ENCODE assay signal across 8 mouse cellular contexts in the genomic region with DNA sequence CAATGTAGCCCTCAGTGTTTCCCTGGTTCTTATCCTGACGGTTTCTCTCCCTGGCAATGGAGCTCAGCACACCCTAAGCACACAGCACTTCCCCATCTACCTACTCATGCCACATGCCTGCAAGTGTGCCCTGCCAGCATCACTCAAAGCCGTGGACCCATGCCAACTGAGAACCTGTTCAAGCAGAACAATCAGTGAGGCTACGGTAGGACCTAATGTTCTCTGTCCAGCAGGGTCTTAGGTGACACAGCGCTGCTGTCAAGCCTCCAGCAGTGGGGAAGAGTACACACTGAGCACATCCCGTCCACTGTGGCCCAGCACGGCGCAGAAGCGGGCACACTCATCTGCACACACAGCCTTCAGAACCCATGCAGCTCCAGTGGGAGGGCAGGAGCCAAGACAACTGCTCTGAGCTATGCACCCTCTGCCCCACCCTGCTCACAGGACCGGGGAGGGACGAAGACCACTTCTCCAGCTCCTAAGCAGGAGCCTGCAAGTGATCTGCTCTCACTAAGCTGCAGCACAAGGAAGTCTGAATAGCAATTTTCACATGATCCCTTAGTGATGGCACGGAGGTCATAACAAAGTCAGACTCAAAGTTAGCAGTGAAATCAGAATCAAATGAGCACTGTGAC. TPM values are rescaled to one million over a fixed set of nuclear protein-coding genes. Genes with fewer than 3 reads are reported as not detected.
DNase-seq lines count a peak whose midpoint lies in the region; ATAC-seq and TF ChIP-seq lines count a peak whose summit lies in the region.

No protein-coding gene starts in this region.

- H3K4me3 ChIP-seq in heart, embryonic 11.5 days (ENCODE audit: low read depth, low read length): no peak overlapping the region
- no peak overlapping the region for H3K4me3 ChIP-seq in layer of hippocampus, adult 2 months
- no peak overlapping the region for H3K4me3 ChIP-seq in intestine, postnatal 0 days (ENCODE audit: low read depth, low read length)
- H3K4me3 ChIP-seq in midbrain, embryonic 10.5 days: no peak overlapping the region

- no peak for TF ChIP-seq CTCF in layer of hippocampus, adult 2 months (conservative IDR thresholded peaks at IDR 0.05)
- no peak for TF ChIP-seq CTCF in intestine, postnatal 0 days (IDR thresholded peaks at IDR 0.05; ENCODE audit: low read depth)

- DNase-seq in heart, adult 18-20 months: peak; percentile 68 to 77
- peak; percentile 84 for DNase-seq in brain, adult 2 months (ENCODE audit: low read depth, low spot score)
- peak; percentile 13 to 37 for DNase-seq in layer of hippocampus, adult 2 months (ENCODE audit: low spot score in 2 of 2)
- DNase-seq in midbrain, embryonic 10.5 days (ENCODE audit: low spot score): no peak

- no peaks in the 10 kb centered on the region for H3K27me3 ChIP-seq in heart, embryonic 11.5 days (ENCODE audit: control insufficient read depth, insufficient read depth, low read length)
- no peaks in the 10 kb centered on the region for H3K27me3 ChIP-seq in intestine, postnatal 0 days (replicated peaks; ENCODE audit: control insufficient read depth, insufficient read depth, low read length)
- no peaks in the 10 kb centered on the region for H3K27me3 ChIP-seq in midbrain, embryonic 10.5 days (ENCODE audit: low read depth, poor library complexity, severe bottlenecking)

- WGBS in heart, embryonic 11.5 days (ENCODE audit: insufficient replicate concordance): 90% methylated on average over 11 of the region's 11 CpGs
- WGBS in intestine, postnatal 0 days: 92% methylated on average over 11 of the region's 11 CpGs
- 93% methylated on average over 11 of the region's 11 CpGs for WGBS in midbrain, embryonic 10.5 days

- peaks cover 36% of the 10 kb centered on the region for H3K36me3 ChIP-seq in heart, embryonic 11.5 days (ENCODE audit: control insufficient read depth, insufficient read depth, low read length)
- peaks cover 87% of the 10 kb centered on the region for H3K36me3 ChIP-seq in intestine, postnatal 0 days (ENCODE audit: control insufficient read depth, insufficient read depth)
- H3K36me3 ChIP-seq in midbrain, embryonic 10.5 days: peaks cover 89% of the 10 kb centered on the region

- H3K27ac ChIP-seq in heart, embryonic 11.5 days (ENCODE audit: low read depth, low read length): no peak overlapping the region
- H3K27ac ChIP-seq in layer of hippocampus, adult 2 months: peak overlapping the region; percentile 32
- H3K27ac ChIP-seq in intestine, postnatal 0 days (ENCODE audit: low read depth, low read length): no peak overlapping the region
- no peak overlapping the region for H3K27ac ChIP-seq in midbrain, embryonic 10.5 days (replicated peaks)

- no peak overlapping the region for H3K9ac ChIP-seq in heart, embryonic 11.5 days (ENCODE audit: low read depth, low read length)
- no peak overlapping the region for H3K9ac ChIP-seq in intestine, postnatal 0 days (ENCODE audit: low read depth, low read length)

- H3K4me2 ChIP-seq in heart, embryonic 11.5 days: no peak overlapping the region
- H3K4me2 ChIP-seq in intestine, postnatal 0 days (replicated peaks; ENCODE audit: low read depth): no peak overlapping the region

- no peaks in the 10 kb centered on the region for H3K9me3 ChIP-seq in heart, embryonic 11.5 days (replicated peaks; ENCODE audit: control insufficient read depth, low read length)
- H3K9me3 ChIP-seq in intestine, postnatal 0 days (ENCODE audit: control insufficient read depth): no peaks in the 10 kb centered on the region
- H3K9me3 ChIP-seq in midbrain, embryonic 10.5 days (replicated peaks): no peaks in the 10 kb centered on the region

- ATAC-seq in heart, embryonic 11.5 days (replicated peaks; ENCODE audit: insufficient number of reproducible peaks, low FRiP score, low TSS enrichment): no peak
- ATAC-seq in granulocyte monocyte progenitor cell, adult 5-6 weeks (replicated peaks; ENCODE audit: poor library complexity, severe bottlenecking): peak; percentile 20; the same call in 1 of the 2 replicates
- no peak for ATAC-seq in intestine, postnatal 0 days
- no peak for ATAC-seq in erythroblast, adult 5-6 weeks (replicated peaks; ENCODE audit: low FRiP score, poor library complexity, severe bottlenecking)

- no peaks in the 10 kb centered on the region for H3K4me1 ChIP-seq in heart, embryonic 11.5 days (ENCODE audit: control insufficient read depth, insufficient read depth, low read length)
- H3K4me1 ChIP-seq in intestine, postnatal 0 days (replicated peaks; ENCODE audit: control insufficient read depth, insufficient read depth, low read length): no peaks in the 10 kb centered on the region
- H3K4me1 ChIP-seq in midbrain, embryonic 10.5 days: no peaks in the 10 kb centered on the region

RNA-seq across cellular contexts. Expression of a gene that starts 46.1 kb away (rescaled TPM):
- total RNA-seq in heart, adult 18-20 months (2021): 100 to 1,000 TPM in 1 of 2 experiments, 10 to 100 TPM in 1; 93.5 to 101 TPM
- polyA plus RNA-seq in heart, embryonic 11.5 days (2014; fragmentation: Nextera tagmentation; extraction: Ambion mirVana): 154 and 190 TPM in 2 replicates
- 188 and 193 TPM in 2 replicates for total RNA-seq in granulocyte monocyte progenitor cell, adult 5-6 weeks (2014; fragmentation: Nextera tagmentation)
- total RNA-seq in granulocyte monocyte progenitor cell, adult 5-6 weeks (2017): 109 and 167 TPM in 2 replicates
- total RNA-seq in layer of hippocampus, adult 2 months (2021): 100 to 1,000 TPM; 103 to 106 TPM
- polyA plus RNA-seq in intestine, postnatal 0 days (2015; fragmentation: Nextera tagmentation; extraction: Ambion mirVana): 230 and 242 TPM in 2 replicates
- total RNA-seq in erythroblast, adult 5-6 weeks (2015; ENCODE audit: low replicate concordance): 26.5 and 46.4 TPM in 2 replicates
- 24.3 and 24.4 TPM in 2 replicates for total RNA-seq in erythroblast, adult 5-6 weeks (2017; ENCODE audit: low replicate concordance)
- polyA plus RNA-seq in midbrain, embryonic 10.5 days (2016; fragmentation: Nextera tagmentation; extraction: Ambion mirVana): 101 and 109 TPM in 2 replicates
